Mouse (Mus musculus): ENCODE measurements around the gene Klhl5. TPM values are rescaled to one million over a fixed set of nuclear protein-coding genes. Genes with fewer than 3 reads are reported as not detected.

Gene Klhl5
- 26.5 and 27.5 TPM in 2 replicates for polyA plus RNA-seq (2015; fragmentation: Nextera tagmentation; extraction: Ambion mirVana)

- peak within 1 kb of the TSS; percentile 92 for H3K27ac ChIP-seq
- H3K4me3 ChIP-seq (replicated peaks; ENCODE audit: low read depth, low read length): peak within 1 kb of the TSS; percentile 94
- peaks cover 5% of the 10 kb centered on the region; the same call in 1 of the 2 replicates for H3K4me1 ChIP-seq (replicated peaks; ENCODE audit: insufficient read depth, low read length)
- no peaks in the 10 kb centered on the region for H3K36me3 ChIP-seq (ENCODE audit: insufficient read depth, low read length)
- peak; percentile 94 for DNase-seq (ENCODE audit: low spot score)
- peak; percentile 23; the same call in 1 of the 2 replicates for TF ChIP-seq CTCF (IDR thresholded peaks at IDR 0.05; ENCODE audit: low read depth)
- 4% methylated on average over 51 of the region's 56 CpGs for WGBS
- H3K9ac ChIP-seq (ENCODE audit: low read depth, low read length): peak within 1 kb of the TSS; percentile 96
- ATAC-seq (replicated peaks; ENCODE audit: low FRiP score, low read depth): peak; percentile 98
- H3K4me2 ChIP-seq (ENCODE audit: low read length): peak within 1 kb of the TSS; percentile 90
- H3K9me3 ChIP-seq (replicated peaks; ENCODE audit: low read length): no peaks in the 10 kb centered on the region
- no peaks in the 10 kb centered on the region for H3K27me3 ChIP-seq (ENCODE audit: insufficient read depth, low read length)
Observed at GRCm38 (mm10) chr5:65106876-65107772, at the start of gene Klhl5. Gene Klhl5, plus strand, starts transcription at chr5:65107539.

DNA sequence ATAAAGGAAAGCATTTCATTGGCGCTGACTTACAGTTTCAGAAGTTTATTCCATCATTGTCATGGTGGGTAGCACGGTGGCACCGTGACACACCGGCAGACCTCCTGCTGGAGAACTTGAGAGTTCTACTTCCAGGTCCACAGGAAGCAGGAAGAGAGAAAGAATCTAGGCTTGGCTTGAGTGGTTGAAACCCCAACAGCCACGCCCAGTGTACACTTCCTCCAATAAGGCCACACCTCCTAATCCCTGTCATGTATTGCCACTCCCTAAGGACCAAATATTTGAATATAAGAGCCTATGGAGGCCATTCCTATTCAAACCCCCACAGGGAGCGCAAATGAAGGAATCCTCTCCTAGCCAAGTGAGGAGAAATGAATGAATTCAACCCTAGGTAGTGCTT, 49.7 kb upstream of the Klhl5 start:
- WGBS: 96% methylated on average over 6 of the region's 6 CpGs
- ATAC-seq (replicated peaks; ENCODE audit: low FRiP score, low read depth) (no peak), DNase-seq (ENCODE audit: low spot score) (no peak)
- H3K4me2 ChIP-seq (ENCODE audit: low read length): no peak overlapping the region
- no peak overlapping the region for H3K9ac ChIP-seq (ENCODE audit: low read depth, low read length)
- no peaks in the 10 kb centered on the region for H3K27me3 ChIP-seq (ENCODE audit: insufficient read depth, low read length)
- H3K4me1 ChIP-seq (replicated peaks; ENCODE audit: insufficient read depth, low read length): no peaks in the 10 kb centered on the region
- no peak for TF ChIP-seq CTCF (IDR thresholded peaks at IDR 0.05; ENCODE audit: low read depth)
- no peak overlapping the region for H3K4me3 ChIP-seq (replicated peaks; ENCODE audit: low read depth, low read length)
- H3K9me3 ChIP-seq (replicated peaks; ENCODE audit: low read length): no peaks in the 10 kb centered on the region
- no peak overlapping the region for H3K27ac ChIP-seq
- no peaks in the 10 kb centered on the region for H3K36me3 ChIP-seq (ENCODE audit: insufficient read depth, low read length)

DNA sequence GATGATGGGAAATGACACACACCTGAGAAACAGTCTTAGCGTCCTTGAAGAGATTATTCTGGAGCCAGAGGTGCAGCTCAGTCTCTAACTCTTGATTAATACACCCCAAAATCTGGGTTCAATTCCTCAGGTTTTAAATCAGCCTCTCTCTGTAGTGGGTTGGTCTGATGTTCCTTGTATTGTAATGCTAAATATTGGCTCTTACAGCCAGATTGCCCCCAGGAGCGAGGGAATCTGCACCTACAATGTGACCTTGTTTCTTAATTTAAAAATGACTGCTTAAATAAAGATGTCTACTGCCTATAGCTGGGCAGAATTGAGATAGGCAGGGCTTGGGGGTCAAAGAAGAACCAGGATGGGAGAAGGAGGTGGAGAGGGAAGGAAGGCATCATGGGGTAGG, 47.5 kb upstream of the Klhl5 start:
- Histone ChIP-seq H3K4me2 (ENCODE audit: low read length) (no peak overlapping the region), H3K9ac (ENCODE audit: low read depth, low read length) (no peak overlapping the region), H3K27me3 (ENCODE audit: insufficient read depth, low read length) (no peaks in the 10 kb centered on the region), H3K36me3 (ENCODE audit: insufficient read depth, low read length) (no peaks in the 10 kb centered on the region), H3K4me3 (replicated peaks; ENCODE audit: low read depth, low read length) (no peak overlapping the region), H3K9me3 (replicated peaks; ENCODE audit: low read length) (no peaks in the 10 kb centered on the region), H3K27ac (no peak overlapping the region), H3K4me1 (replicated peaks; ENCODE audit: insufficient read depth, low read length) (no peaks in the 10 kb centered on the region)
- WGBS: 76% methylated on average over 2 of the region's 2 CpGs
- ATAC-seq (replicated peaks; ENCODE audit: low FRiP score, low read depth): no peak
- no peak for TF ChIP-seq CTCF (IDR thresholded peaks at IDR 0.05; ENCODE audit: low read depth)
- no peak for DNase-seq (ENCODE audit: low spot score)

DNA sequence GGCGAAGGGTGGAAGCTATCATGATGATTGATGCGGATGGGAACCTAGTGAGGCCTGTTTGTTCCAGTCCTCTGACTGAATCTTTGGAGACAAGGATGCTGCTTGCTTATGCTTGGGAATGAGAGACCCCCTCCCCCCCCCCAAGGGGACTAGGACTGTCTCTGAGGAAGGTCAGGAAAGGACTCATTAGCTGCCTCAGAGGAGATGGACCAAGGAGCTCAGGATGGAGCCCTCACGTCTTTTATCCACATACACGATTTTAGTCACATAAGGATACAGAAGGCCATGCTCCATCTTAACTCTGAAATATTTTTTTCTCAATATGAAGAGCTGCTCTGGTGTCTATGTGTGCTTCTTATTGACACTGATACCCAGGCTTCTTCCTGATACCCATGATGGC, 45.1 kb upstream of the Klhl5 start:
- H3K4me2 ChIP-seq (ENCODE audit: low read length): no peak overlapping the region
- no peak for DNase-seq (ENCODE audit: low spot score)
- no peak overlapping the region for H3K9ac ChIP-seq (ENCODE audit: low read depth, low read length)
- H3K9me3 ChIP-seq (replicated peaks; ENCODE audit: low read length): no peaks in the 10 kb centered on the region
- no peak for ATAC-seq (replicated peaks; ENCODE audit: low FRiP score, low read depth)
- TF ChIP-seq CTCF (IDR thresholded peaks at IDR 0.05; ENCODE audit: low read depth): no peak
- no peaks in the 10 kb centered on the region for H3K4me1 ChIP-seq (replicated peaks; ENCODE audit: insufficient read depth, low read length)
- no peak overlapping the region for H3K4me3 ChIP-seq (replicated peaks; ENCODE audit: low read depth, low read length)
- WGBS: 93% methylated on average over 4 of the region's 4 CpGs
- H3K27ac ChIP-seq: no peak overlapping the region
- no peaks in the 10 kb centered on the region for H3K36me3 ChIP-seq (ENCODE audit: insufficient read depth, low read length)
- H3K27me3 ChIP-seq (ENCODE audit: insufficient read depth, low read length): no peaks in the 10 kb centered on the region

GRCm38 (mm10) chr5:65063266-65063665, 44.1 kb upstream of the Klhl5 start:
- 84% methylated on average over 2 of the region's 2 CpGs for WGBS
- DNase-seq (ENCODE audit: low spot score) (no peak), ATAC-seq (replicated peaks; ENCODE audit: low FRiP score, low read depth) (no peak)
- no peak overlapping the region for H3K9ac ChIP-seq (ENCODE audit: low read depth, low read length)
- TF ChIP-seq CTCF (IDR thresholded peaks at IDR 0.05; ENCODE audit: low read depth): no peak
- no peaks in the 10 kb centered on the region for H3K9me3 ChIP-seq (replicated peaks; ENCODE audit: low read length)
- no peaks in the 10 kb centered on the region for H3K4me1 ChIP-seq (replicated peaks; ENCODE audit: insufficient read depth, low read length)
- H3K27me3 ChIP-seq (ENCODE audit: insufficient read depth, low read length): no peaks in the 10 kb centered on the region
- H3K4me3 ChIP-seq (replicated peaks; ENCODE audit: low read depth, low read length): no peak overlapping the region
- no peak overlapping the region for H3K4me2 ChIP-seq (ENCODE audit: low read length)
- no peaks in the 10 kb centered on the region for H3K36me3 ChIP-seq (ENCODE audit: insufficient read depth, low read length)
- H3K27ac ChIP-seq: no peak overlapping the region

- 46% methylated on average over 6 of the region's 6 CpGs for WGBS
- no peak for ATAC-seq (replicated peaks; ENCODE audit: low FRiP score, low read depth)
- no peak for TF ChIP-seq CTCF (IDR thresholded peaks at IDR 0.05; ENCODE audit: low read depth)
Observed at GRCm38 (mm10) chr5:65068166-65068565, 39.2 kb upstream of the Klhl5 start.

More at GRCm38 (mm10) chr5:65068166-65068565, 39.2 kb upstream of the Klhl5 start:
- no peaks in the 10 kb centered on the region for H3K9me3 ChIP-seq (replicated peaks; ENCODE audit: low read length)
- H3K27me3 ChIP-seq (ENCODE audit: insufficient read depth, low read length): no peaks in the 10 kb centered on the region
- DNase-seq (ENCODE audit: low spot score): no peak
- no peak overlapping the region for H3K4me3 ChIP-seq (replicated peaks; ENCODE audit: low read depth, low read length)
- H3K36me3 ChIP-seq (ENCODE audit: insufficient read depth, low read length): no peaks in the 10 kb centered on the region
- H3K9ac ChIP-seq (ENCODE audit: low read depth, low read length): no peak overlapping the region
- H3K4me2 ChIP-seq (ENCODE audit: low read length): no peak overlapping the region
- no peaks in the 10 kb centered on the region for H3K4me1 ChIP-seq (replicated peaks; ENCODE audit: insufficient read depth, low read length)
- H3K27ac ChIP-seq: no peak overlapping the region
